Mouse (Mus musculus) embryonic fibroblast, embryonic 13.5 days (primary cell): ENCODE measurements around the gene Slc25a44.

Experiments used
- CTCF ChIP-seq: IDR thresholded peaks from 2 replicates; pipeline ENCODE4 v1.5.1; 2011; ENCODE audit warnings: mild to moderate bottlenecking, control low read depth, low read length, moderate library complexity, borderline replicate concordance; ENCODE audit not compliant: insufficient read depth
- POLR2A ChIP-seq: IDR thresholded peaks from 2 replicates; pipeline ENCODE4 v1.6.1; 2011; ENCODE audit warnings: low read depth, mild to moderate bottlenecking, control low read depth, low read length, moderate library complexity

DNA sequence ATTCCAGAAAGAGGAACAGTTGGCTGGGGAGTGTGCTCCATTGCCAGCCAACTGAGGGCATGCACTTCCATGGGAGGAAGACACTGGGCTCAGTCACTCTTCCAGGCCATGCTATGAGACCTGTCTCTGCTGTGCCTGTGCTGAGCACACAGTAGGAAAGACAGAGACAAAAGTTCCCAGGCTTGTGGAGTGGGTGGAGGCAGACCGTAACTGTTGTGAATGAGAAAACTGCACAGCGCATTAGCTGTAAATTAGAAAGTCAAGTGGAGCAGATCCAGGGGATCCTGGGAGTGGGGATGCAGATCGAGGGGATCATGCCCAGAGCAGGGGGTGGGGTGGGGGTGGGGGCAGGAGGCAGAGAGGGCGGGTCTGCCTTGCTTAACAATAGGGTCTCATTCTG lies 14.6 kb upstream of the Slc25a44 start:
- TF ChIP-seq POLR2A = no peak
- TF ChIP-seq CTCF = no peak
